In the genomic region with DNA sequence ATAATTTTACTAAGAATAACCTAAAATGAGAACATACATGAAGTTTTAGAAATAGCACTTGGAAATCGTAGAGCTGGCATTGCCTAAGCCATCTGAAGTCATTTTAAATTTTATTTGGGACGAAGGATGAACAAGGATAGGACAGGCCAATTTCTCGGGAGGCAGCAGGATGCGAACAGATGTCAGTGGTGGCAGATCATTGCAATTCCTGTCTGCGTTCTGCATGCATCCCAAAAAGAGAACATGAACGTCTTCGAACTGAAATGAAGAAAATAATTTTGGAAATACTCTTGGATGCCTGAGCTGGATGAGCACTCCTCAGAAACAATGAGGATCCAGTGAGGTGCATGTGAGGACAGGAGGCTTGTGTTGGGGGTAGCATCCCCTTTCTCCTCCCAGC, we compare ENCODE assay signal across 29 mouse cellular contexts.
A peak's percentile ranks its signal among the peaks of the same experiment; 100 is the strongest.
DNase-seq lines count a peak whose midpoint lies in the region; ATAC-seq and TF ChIP-seq lines count a peak whose summit lies in the region.
"Had no signal": no experiment of that assay in that cellular context is flagged by ENCODE, and none has a peak within 500 bp of the region (broad histone marks: within the 10 kb centered on the region; RNA-seq: fewer than 3 reads in every experiment).

No protein-coding gene starts in this region.

- no peak overlapping the region for H3K9ac ChIP-seq in forebrain, postnatal 0 days
- H3K9ac ChIP-seq in forebrain, embryonic 12.5 days = no peak overlapping the region
- H3K9ac ChIP-seq: embryonic facial prominence, embryonic 13.5 days; forebrain, embryonic 13.5 days; heart, embryonic 12.5 days; heart, embryonic 15.5 days; hindbrain, embryonic 13.5 days; intestine, embryonic 15.5 days had no signal

- H3K4me3 ChIP-seq in forebrain, postnatal 0 days (ENCODE audit: low read depth, low read length) = no peak overlapping the region
- no peak overlapping the region for H3K4me3 ChIP-seq in forebrain, embryonic 12.5 days (replicated peaks)
- peak overlapping the region; percentile 3; the same call in 1 of the 2 replicates for H3K4me3 ChIP-seq in testis, adult 2 months (ENCODE audit: control insufficient read depth, low read depth, low read length)
- H3K4me3 ChIP-seq: embryonic facial prominence, embryonic 10.5 days; embryonic facial prominence, embryonic 13.5 days; erythroblast, embryonic 14.5 days; forebrain, embryonic 13.5 days; heart, embryonic 12.5 days; heart, embryonic 15.5 days; hindbrain, embryonic 10.5 days; hindbrain, embryonic 13.5 days; intestine, embryonic 15.5 days had no signal

- ATAC-seq in forebrain, postnatal 0 days = peak; percentile 71
- no peak for ATAC-seq in forebrain, embryonic 12.5 days (ENCODE audit: low FRiP score)
- ATAC-seq: activated CD4-positive, CD25-positive, alpha-beta regulatory T cell, adult 4 months; forebrain, embryonic 13.5 days; forebrain, embryonic 16.5 days; hindbrain, embryonic 16.5 days; intestine, embryonic 15.5 days had no signal

- H3K36me3 ChIP-seq in forebrain, postnatal 0 days (ENCODE audit: insufficient read depth) = no peaks in the 10 kb centered on the region
- no peaks in the 10 kb centered on the region for H3K36me3 ChIP-seq in forebrain, embryonic 12.5 days (replicated peaks)
- H3K36me3 ChIP-seq in testis, adult 2 months (ENCODE audit: control insufficient read depth, insufficient read depth, low read length) = no peaks in the 10 kb centered on the region
- H3K36me3 ChIP-seq: embryonic facial prominence, embryonic 10.5 days; embryonic facial prominence, embryonic 13.5 days; heart, embryonic 12.5 days; heart, embryonic 15.5 days; hindbrain, embryonic 10.5 days; hindbrain, embryonic 13.5 days; intestine, embryonic 15.5 days had no signal

- DNase-seq in forebrain, postnatal 0 days = peak; percentile 70
- peak; percentile 29 for DNase-seq in layer of hippocampus, adult 9-11 months
- DNase-seq in layer of hippocampus, postnatal 36 days = no peak
- DNase-seq in testis, postnatal 14 days (ENCODE audit: low spot score) = no peak
- DNase-seq: adrenal gland, adult 8-10 months; adrenal gland, postnatal 36 days; cerebellum, adult 11-12 months; cerebellum, adult 8-10 months; cerebellum, postnatal 10 days; cerebellum, postnatal 36 days; embryo, embryonic 11 days; gastrocnemius, postnatal 10 days; gastrocnemius, postnatal 36 days; heart, postnatal 10 days; heart, postnatal 36 days had no signal

- WGBS in forebrain, postnatal 0 days = 65% methylated on average over 7 of the region's 7 CpGs
- WGBS in forebrain, embryonic 12.5 days = 86% methylated on average over 7 of the region's 7 CpGs

- H3K27ac ChIP-seq in forebrain, postnatal 0 days (ENCODE audit: low read depth, low read length) = no peak overlapping the region
- no peak overlapping the region for H3K27ac ChIP-seq in forebrain, embryonic 12.5 days
- H3K27ac ChIP-seq in testis, adult 2 months (ENCODE audit: control insufficient read depth, insufficient read depth, low read depth, low read length) = no peak overlapping the region
- H3K27ac ChIP-seq: embryonic facial prominence, embryonic 10.5 days; embryonic facial prominence, embryonic 13.5 days; forebrain, embryonic 13.5 days; heart, embryonic 15.5 days; hindbrain, embryonic 10.5 days; hindbrain, embryonic 13.5 days; intestine, embryonic 15.5 days had no signal

- TF ChIP-seq CTCF in forebrain, postnatal 0 days (IDR thresholded peaks at IDR 0.05; ENCODE audit: low read depth) = no peak
- TF ChIP-seq CTCF in testis, adult 2 months (IDR thresholded peaks at IDR 0.05; ENCODE audit: control insufficient read depth, insufficient read depth, insufficient replicate concordance, low read depth, low read length) = no peak

- peaks cover 4% of the 10 kb centered on the region; the same call in 1 of the 2 replicates for H3K4me1 ChIP-seq in forebrain, postnatal 0 days (ENCODE audit: insufficient read depth)
- H3K4me1 ChIP-seq in forebrain, embryonic 12.5 days = peaks cover 3% of the 10 kb centered on the region
- no peaks in the 10 kb centered on the region for H3K4me1 ChIP-seq in testis, adult 2 months (ENCODE audit: control insufficient read depth, insufficient read depth, low read length)
- H3K4me1 ChIP-seq: forebrain, embryonic 13.5 days; intestine, embryonic 15.5 days had no signal

- H3K4me2 ChIP-seq in forebrain, postnatal 0 days (ENCODE audit: low read depth) = no peak overlapping the region
- no peak overlapping the region for H3K4me2 ChIP-seq in forebrain, embryonic 12.5 days
- H3K4me2 ChIP-seq: embryonic facial prominence, embryonic 13.5 days; forebrain, embryonic 13.5 days; heart, embryonic 12.5 days; heart, embryonic 15.5 days; hindbrain, embryonic 13.5 days; intestine, embryonic 15.5 days had no signal

- H3K27me3 ChIP-seq in forebrain, postnatal 0 days (ENCODE audit: insufficient read depth, low read length) = no peaks in the 10 kb centered on the region
- H3K27me3 ChIP-seq in forebrain, embryonic 12.5 days = peaks cover 3% of the 10 kb centered on the region; the same call in 1 of the 2 replicates
- H3K27me3 ChIP-seq in testis, adult 2 months (ENCODE audit: control insufficient read depth, insufficient read depth, low read length) = no peaks in the 10 kb centered on the region
- H3K27me3 ChIP-seq: embryonic facial prominence, embryonic 13.5 days; forebrain, embryonic 13.5 days; heart, embryonic 15.5 days; hindbrain, embryonic 13.5 days; intestine, embryonic 15.5 days had no signal

- H3K9me3 ChIP-seq in forebrain, postnatal 0 days (ENCODE audit: low read length) = no peaks in the 10 kb centered on the region
- H3K9me3 ChIP-seq in forebrain, embryonic 12.5 days = no peaks in the 10 kb centered on the region
- H3K9me3 ChIP-seq: embryonic facial prominence, embryonic 10.5 days; embryonic facial prominence, embryonic 13.5 days; forebrain, embryonic 13.5 days; heart, embryonic 12.5 days; heart, embryonic 15.5 days; hindbrain, embryonic 10.5 days; hindbrain, embryonic 13.5 days; intestine, embryonic 15.5 days had no signal

- no peak for TF ChIP-seq POLR2A in testis, adult 2 months (IDR thresholded peaks at IDR 0.05; ENCODE audit: control insufficient read depth, low read depth, low read length)

Comparison
In these comparisons a context has a peak if more than half of its experiments do, and no peak if none do; other contexts are left out.
1. DNase-seq: peak in forebrain, postnatal 0 days (single experiment) and layer of hippocampus, adult 9-11 months (single experiment); none in layer of hippocampus, postnatal 36 days (0 of 2) and testis, postnatal 14 days (single experiment).